In the genomic region with DNA sequence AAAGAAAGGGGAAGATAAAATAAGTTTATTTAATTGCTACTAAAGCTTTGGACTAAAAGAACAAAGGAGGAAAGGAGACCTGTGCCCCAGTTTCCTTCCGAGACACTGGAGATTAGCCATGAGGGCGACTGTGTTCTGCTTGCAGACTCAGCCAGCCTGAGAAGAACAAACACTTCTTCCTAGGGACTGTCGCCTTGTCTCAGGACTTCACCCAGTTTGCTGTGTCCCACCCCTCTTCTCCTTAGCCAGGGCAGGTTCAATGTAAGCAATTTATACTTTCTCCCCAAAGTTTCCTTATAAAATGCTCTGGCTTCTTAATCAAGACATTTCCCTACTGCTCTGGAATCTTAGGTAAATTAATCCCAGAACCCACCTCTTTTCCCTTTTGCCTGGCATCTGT, we compare ENCODE assay signal across 14 mouse cellular contexts.
"Had no signal": no experiment of that assay in that cellular context is flagged by ENCODE, and none has a peak within 500 bp of the region (broad histone marks: within the 10 kb centered on the region; RNA-seq: fewer than 3 reads in every experiment).

No protein-coding gene starts in this region.

- H3K4me2 ChIP-seq: intestine, embryonic 15.5 days; liver, embryonic 13.5 days; midbrain, embryonic 15.5 days; neural tube, embryonic 13.5 days; stomach, embryonic 15.5 days had no signal

- H3K27me3 ChIP-seq: intestine, embryonic 15.5 days; liver, embryonic 13.5 days; midbrain, embryonic 15.5 days; neural tube, embryonic 13.5 days; stomach, embryonic 15.5 days had no signal

- DNase-seq: kidney, adult 18-20 months; kidney, postnatal 10 days; left cerebral cortex, postnatal 4 days; liver; liver, embryonic 13.5 days; liver, postnatal 0 days; lung, postnatal 36 days; right cerebral cortex, postnatal 14 days; thymus, adult 2 months; thymus, postnatal 4 days had no signal

- H3K27ac ChIP-seq: intestine, embryonic 15.5 days; liver, embryonic 13.5 days; midbrain, embryonic 15.5 days; neural tube, embryonic 13.5 days; stomach, embryonic 15.5 days had no signal

- H3K4me1 ChIP-seq: liver, embryonic 13.5 days; midbrain, embryonic 15.5 days; stomach, embryonic 15.5 days had no signal

- H3K9ac ChIP-seq: intestine, embryonic 15.5 days; liver, embryonic 13.5 days; liver, postnatal 0 days; midbrain, embryonic 15.5 days; neural tube, embryonic 13.5 days; stomach, embryonic 15.5 days had no signal

- H3K36me3 ChIP-seq: intestine, embryonic 15.5 days; liver, embryonic 13.5 days; midbrain, embryonic 15.5 days; neural tube, embryonic 13.5 days; stomach, embryonic 15.5 days had no signal

- H3K9me3 ChIP-seq: intestine, embryonic 15.5 days; liver, embryonic 13.5 days; midbrain, embryonic 15.5 days; neural tube, embryonic 13.5 days; stomach, embryonic 15.5 days had no signal

- H3K4me3 ChIP-seq: intestine, embryonic 15.5 days; liver, embryonic 13.5 days; midbrain, embryonic 15.5 days; neural tube, embryonic 13.5 days; stomach, embryonic 15.5 days had no signal

- ATAC-seq: intestine, embryonic 15.5 days; liver, postnatal 0 days; midbrain, embryonic 15.5 days had no signal
